Mouse (Mus musculus) neural tube, embryonic 14.5 days (tissue): ENCODE measurements at regions not wholly inside any gene's neighbourhood (a gene's known extent, or its start where the extent isn't known, plus 50 kb on each side); places are given as distances from the start of the nearest gene placed in this dataset.

Experiments
- ATAC-seq: fragments of 200-750 bp; cut with Nextera tagmentation; 2 replicates; pipeline ENCODE4 v1.8.0; 2017; ENCODE audit warnings: low read depth, mild to moderate bottlenecking, moderate TSS enrichment, moderate library complexity
- H3K27ac ChIP-seq: fragments of 300-500 bp; sonication (generic); 2 replicates; pipeline ENCODE4 v1.5.1; 2014; ENCODE audit warnings: low read depth, mild to moderate bottlenecking, control low read depth, low read length, moderate library complexity, mixed read lengths
- H3K27me3 ChIP-seq: fragments of 300-500 bp; sonication (generic); 2 replicates; pipeline ENCODE4 v1.6.1; 2014; ENCODE audit warnings: low read length; ENCODE audit not compliant: control insufficient read depth, insufficient read depth
- H3K36me3 ChIP-seq: fragments of 300-500 bp; sonication (generic); 2 replicates; pipeline ENCODE4 v1.6.1; 2014; ENCODE audit warnings: low read length, mixed read lengths; ENCODE audit not compliant: control insufficient read depth, insufficient read depth
- H3K4me1 ChIP-seq: fragments of 300-500 bp; sonication (generic); 2 replicates; pipeline ENCODE4 v1.6.1; 2014; ENCODE audit warnings: low read length; ENCODE audit not compliant: control insufficient read depth, insufficient read depth
- H3K4me2 ChIP-seq: fragments of 300-500 bp; sonication (generic); 2 replicates; pipeline ENCODE4 v1.6.1; 2014; ENCODE audit warnings: mild to moderate bottlenecking, low read depth, low read length, control low read depth
- H3K4me3 ChIP-seq: fragments of 300-500 bp; sonication (generic); 2 replicates; pipeline ENCODE4 v1.5.1; 2014; ENCODE audit warnings: low read depth, low read length, control low read depth, mixed read lengths
- H3K9ac ChIP-seq: fragments of 300-500 bp; sonication (generic); replicated peaks from 2 replicates; pipeline ENCODE4 v1.6.1; 2014; ENCODE audit warnings: low read depth, mild to moderate bottlenecking, control low read depth, low read length, mixed read lengths
- H3K9me3 ChIP-seq: fragments of 300-500 bp; sonication (generic); 2 replicates; pipeline ENCODE4 v1.6.1; 2016; ENCODE audit warnings: low read length; ENCODE audit not compliant: control insufficient read depth
- WGBS: fragments of 180-500 bp; shearing (Covaris S2); extraction: QIAGEN DNeasy Blood & Tissue Kit; methylation state at CpG from one replicate; pipeline ENCODE4 v1.1.7; 2014; 5-methylcytosine and 5-hydroxymethylcytosine counted together

- WGBS, result 38% methylated on average over 7 of the region's 7 CpGs
- no peak overlapping the region for H3K27ac ChIP-seq
Observed at GRCm38 (mm10) chr1:35942222-35942621, 126.0 kb upstream of the Hs6st1 start.

GRCm38 (mm10) chr1:35943800-35944199, 124.4 kb upstream of the Hs6st1 start:
- H3K9ac ChIP-seq, result no peak overlapping the region
- no peak for ATAC-seq
- WGBS, result 18% methylated on average over 7 of the region's 7 CpGs

More at GRCm38 (mm10) chr1:35942222-35942621, 126.0 kb upstream of the Hs6st1 start:
- Histone ChIP-seq H3K27me3 (no peaks in the 10 kb centered on the region), H3K9ac (no peak overlapping the region), H3K4me1 (peaks cover 11% of the 10 kb centered on the region; the same call in 1 of the 2 replicates), H3K9me3 (no peaks in the 10 kb centered on the region), H3K36me3 (no peaks in the 10 kb centered on the region), H3K4me3 (no peak overlapping the region), H3K4me2 (no peak overlapping the region)
- ATAC-seq, result no peak; the same call in 1 of the 2 replicates

GRCm38 (mm10) chr1:35944376-35944775, 123.8 kb upstream of the Hs6st1 start:
- H3K4me3 ChIP-seq, result no peak overlapping the region
- H3K36me3 ChIP-seq, result no peaks in the 10 kb centered on the region
- ATAC-seq, result no peak
- no peak overlapping the region for H3K9ac ChIP-seq
- no peak overlapping the region for H3K27ac ChIP-seq
- H3K4me2 ChIP-seq, result no peak overlapping the region
- H3K27me3 ChIP-seq, result no peaks in the 10 kb centered on the region
- H3K4me1 ChIP-seq, result peaks cover 11% of the 10 kb centered on the region; the same call in 1 of the 2 replicates
- WGBS, result 15% methylated on average over 5 of the region's 5 CpGs
- H3K9me3 ChIP-seq, result no peaks in the 10 kb centered on the region

More at GRCm38 (mm10) chr1:35943800-35944199, 124.4 kb upstream of the Hs6st1 start:
- Histone ChIP-seq H3K4me1 (peaks cover 11% of the 10 kb centered on the region; the same call in 1 of the 2 replicates), H3K9me3 (no peaks in the 10 kb centered on the region), H3K27ac (no peak overlapping the region), H3K36me3 (no peaks in the 10 kb centered on the region), H3K27me3 (no peaks in the 10 kb centered on the region), H3K4me3 (no peak overlapping the region), H3K4me2 (no peak overlapping the region)

GRCm38 (mm10) chr1:35944849-35945248, 123.4 kb upstream of the Hs6st1 start:
- H3K9ac ChIP-seq, result no peak overlapping the region
- WGBS, result 62% methylated on average over 8 of the region's 8 CpGs

GRCm38 (mm10) chr1:35945596-35945995, 122.6 kb upstream of the Hs6st1 start:
- WGBS, result 94% methylated on average over 4 of the region's 4 CpGs
- no peak overlapping the region for H3K9ac ChIP-seq
- H3K27me3 ChIP-seq, result no peaks in the 10 kb centered on the region
- H3K4me2 ChIP-seq, result no peak overlapping the region
- H3K27ac ChIP-seq, result no peak overlapping the region
- no peak for ATAC-seq
- H3K9me3 ChIP-seq, result no peaks in the 10 kb centered on the region
- peaks cover 11% of the 10 kb centered on the region; the same call in 1 of the 2 replicates for H3K4me1 ChIP-seq
- no peaks in the 10 kb centered on the region for H3K36me3 ChIP-seq
- no peak overlapping the region for H3K4me3 ChIP-seq

More at GRCm38 (mm10) chr1:35944849-35945248, 123.4 kb upstream of the Hs6st1 start:
- H3K36me3 ChIP-seq, result no peaks in the 10 kb centered on the region
- H3K27me3 ChIP-seq, result no peaks in the 10 kb centered on the region
- peaks cover 11% of the 10 kb centered on the region; the same call in 1 of the 2 replicates for H3K4me1 ChIP-seq
- H3K4me2 ChIP-seq, result no peak overlapping the region
- H3K9me3 ChIP-seq, result no peaks in the 10 kb centered on the region
- no peak overlapping the region for H3K27ac ChIP-seq
- no peak overlapping the region for H3K4me3 ChIP-seq
- ATAC-seq, result 0 out of 2 replicates have a peak, but pooled peaks have one; percentile 19

- no peaks in the 10 kb centered on the region for H3K9me3 ChIP-seq
- H3K4me3 ChIP-seq, result no peak overlapping the region
- no peaks in the 10 kb centered on the region for H3K4me1 ChIP-seq
- WGBS, result 82% methylated on average over 5 of the region's 5 CpGs
- H3K27ac ChIP-seq, result no peak overlapping the region
- ATAC-seq, result no peak
- H3K36me3 ChIP-seq, result no peaks in the 10 kb centered on the region
- no peaks in the 10 kb centered on the region for H3K27me3 ChIP-seq
- H3K4me2 ChIP-seq, result no peak overlapping the region
- H3K9ac ChIP-seq, result no peak overlapping the region
Observed at GRCm38 (mm10) chr1:35948104-35948503, 120.1 kb upstream of the Hs6st1 start.

- Histone ChIP-seq H3K9me3 (no peaks in the 10 kb centered on the region), H3K4me1 (no peaks in the 10 kb centered on the region), H3K9ac (no peak overlapping the region), H3K27ac (no peak overlapping the region), H3K36me3 (no peaks in the 10 kb centered on the region), H3K27me3 (no peaks in the 10 kb centered on the region), H3K4me2 (no peak overlapping the region), H3K4me3 (no peak overlapping the region)
- no peak for ATAC-seq
- 62% methylated on average over 4 of the region's 4 CpGs for WGBS
Observed at GRCm38 (mm10) chr1:35951082-35951481, 117.1 kb upstream of the Hs6st1 start.

- Histone ChIP-seq H3K4me3 (no peak overlapping the region), H3K36me3 (no peaks in the 10 kb centered on the region), H3K27ac (no peak overlapping the region), H3K9me3 (no peaks in the 10 kb centered on the region), H3K4me2 (no peak overlapping the region), H3K9ac (no peak overlapping the region), H3K27me3 (no peaks in the 10 kb centered on the region), H3K4me1 (no peaks in the 10 kb centered on the region)
- WGBS, result 83% methylated on average over 4 of the region's 4 CpGs
- no peak for ATAC-seq
Observed at GRCm38 (mm10) chr1:35953721-35954120, 114.5 kb upstream of the Hs6st1 start.

- no peaks in the 10 kb centered on the region for H3K27me3 ChIP-seq
- no peak overlapping the region for H3K4me2 ChIP-seq
- no peaks in the 10 kb centered on the region for H3K4me1 ChIP-seq
- H3K36me3 ChIP-seq, result no peaks in the 10 kb centered on the region
- no peak overlapping the region for H3K4me3 ChIP-seq
- ATAC-seq, result no peak
- WGBS, result 53% methylated on average over 8 of the region's 8 CpGs
- H3K9ac ChIP-seq, result no peak overlapping the region
- H3K27ac ChIP-seq, result no peak overlapping the region
- H3K9me3 ChIP-seq, result no peaks in the 10 kb centered on the region
Observed at GRCm38 (mm10) chr1:35957425-35958372, 110.5 kb upstream of the Hs6st1 start.
